Mouse (Mus musculus) kidney, adult 2 months (tissue): Measurements from ENCODE around the gene Gm19668.

Source experiments
- CTCF ChIP-seq: fragments of 200-500 bp; conservative IDR thresholded peaks from 2 replicates; pipeline ENCODE4 v1.5.1; 2011; ENCODE audit warnings: low read depth, mild to moderate bottlenecking, control low read depth, low read length, moderate library complexity, mixed read lengths; ENCODE audit not compliant: insufficient read depth, insufficient read length
- POLR2A ChIP-seq: fragments of 200-500 bp; IDR thresholded peaks from one replicate; pipeline ENCODE4 v1.6.1; 2011; ENCODE audit warnings: low read depth, low read length, control low read depth

GRCm38 (mm10) chr10:77797677-77798076, 1.3 kb downstream of the Gm19668 start:
- TF ChIP-seq POLR2A (no peak), CTCF (no peak)
